Mouse (Mus musculus) gastrocnemius, adult 8-10 months (tissue): Measurements from ENCODE around the gene 1110002E22Rik. TPM values are rescaled to one million over a fixed set of nuclear protein-coding genes. Genes with fewer than 3 reads are reported as not detected.

Source experiments
- DNase-seq, 2 experiments: peaks; one replicate each; pipeline ENCODE4 v3.0.0; 2022; ENCODE audit warnings: low spot score in 2 of 2
- total RNA-seq, 4 experiments: library from RNA; stranded (reverse); gene quantifications; 2 replicates each; pipeline ENCODE4 v1.2.4; 2022

The 1110002E22Rik gene
- total RNA-seq, 4 experiments from 2014 or later: 52.7 to 126 (median 95.8) TPM

- no peak for DNase-seq
Measured at GRCm38 (mm10) chr3:138105056-138105455, 40.2 kb downstream of the 1110002E22Rik start.

DNA sequence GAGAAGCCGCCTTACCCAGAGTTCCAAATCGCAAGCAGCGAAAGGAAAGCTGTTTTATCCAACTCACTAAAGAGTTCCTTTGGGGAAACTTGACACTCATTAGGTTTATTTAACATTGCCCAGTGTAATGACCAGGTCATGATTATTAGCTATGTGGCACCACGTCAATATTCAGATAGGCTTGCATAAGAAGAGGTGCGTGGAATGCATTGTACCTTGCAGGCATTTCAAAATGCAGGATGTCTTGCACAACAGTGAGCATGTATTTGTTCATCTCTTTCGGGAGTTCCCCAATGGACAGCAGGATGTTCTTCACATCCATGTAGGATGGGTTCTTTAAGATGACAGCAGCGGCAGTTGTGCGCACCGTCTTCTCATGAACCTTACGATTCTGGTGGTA, 42.0 kb downstream of the 1110002E22Rik start:
- DNase-seq: no peak

DNA sequence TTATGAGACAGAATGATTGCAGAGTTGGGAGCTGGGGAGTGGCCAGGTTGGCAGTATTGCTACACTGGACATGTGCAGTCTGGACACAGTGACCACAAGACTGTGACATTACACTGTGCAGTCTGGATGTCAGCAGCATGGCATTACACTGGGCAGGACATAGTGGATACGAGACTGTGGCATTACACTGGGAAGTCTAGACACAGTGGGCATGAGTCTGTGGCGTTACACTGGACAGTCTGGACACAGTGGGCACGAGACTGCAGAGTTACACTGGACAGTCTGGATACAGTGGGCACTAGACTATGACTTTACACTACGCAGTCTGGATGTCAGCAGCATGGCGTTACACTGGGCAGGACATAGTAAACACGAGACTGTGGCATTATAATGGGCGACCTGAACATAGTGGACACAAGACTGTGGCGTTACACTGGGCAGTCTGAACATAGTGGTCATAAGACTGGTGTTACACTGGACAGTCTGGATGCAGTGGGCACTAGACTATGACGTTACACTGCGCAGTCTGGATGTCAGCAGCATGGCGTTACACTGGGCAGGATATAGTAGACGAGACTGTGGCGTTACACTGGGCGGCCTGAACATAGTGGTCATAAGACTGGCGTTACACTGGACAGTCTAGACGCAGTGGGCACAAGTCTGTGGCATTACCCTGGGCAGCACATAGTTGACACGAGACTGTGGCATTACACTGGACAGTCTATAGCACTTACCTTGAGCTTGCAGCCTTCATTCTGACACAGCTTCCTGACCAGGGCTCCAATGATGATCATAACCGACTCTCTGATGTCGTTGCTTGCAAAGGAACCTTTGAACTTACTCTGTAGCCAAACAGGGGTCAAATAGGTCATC, 46.3 kb downstream of the 1110002E22Rik start:
- DNase-seq: no peak

GRCm38 (mm10) chr3:138114106-138114505, 49.3 kb downstream of the 1110002E22Rik start:
- DNase-seq: no peak

- DNase-seq: peak; percentile 28 to 61
Measured at GRCm38 (mm10) chr3:138116871-138117270, 52.0 kb downstream of the 1110002E22Rik start.

GRCm38 (mm10) chr3:138118392-138118791, 53.5 kb downstream of the 1110002E22Rik start:
- DNase-seq: no peak

- no peak for DNase-seq
Measured at GRCm38 (mm10) chr3:138118831-138119230, 54.0 kb downstream of the 1110002E22Rik start.

- DNase-seq: peak; percentile 13 to 23
Measured at GRCm38 (mm10) chr3:138119444-138120105, 54.7 kb downstream of the 1110002E22Rik start.

- no peak for DNase-seq
Measured at GRCm38 (mm10) chr3:138121461-138121860, 56.6 kb downstream of the 1110002E22Rik start.

- no peak for DNase-seq
Measured at GRCm38 (mm10) chr3:138123842-138124241, 59.0 kb downstream of the 1110002E22Rik start.

DNA sequence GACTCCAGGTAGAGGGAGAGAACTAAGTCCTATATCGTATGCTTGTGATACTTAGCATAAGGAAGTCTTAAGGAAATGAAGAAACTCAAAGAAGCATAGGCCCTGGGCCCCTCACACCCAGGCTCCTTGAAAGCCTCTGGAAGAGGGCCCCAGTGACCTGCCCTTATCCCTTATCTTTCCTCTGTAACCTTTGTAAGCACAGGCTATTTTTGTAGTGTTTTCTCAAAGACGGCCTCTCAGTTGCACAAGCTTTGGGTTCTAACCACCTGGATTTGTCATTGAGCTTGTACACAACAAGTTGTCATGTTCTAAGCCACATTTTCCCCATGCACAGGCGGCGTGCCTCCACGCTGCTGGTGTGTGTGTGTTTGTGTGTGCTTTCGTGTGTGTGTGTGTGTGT, 64.3 kb downstream of the 1110002E22Rik start:
- no peak for DNase-seq

GRCm38 (mm10) chr3:138130692-138131091, 65.8 kb downstream of the 1110002E22Rik start:
- DNase-seq: no peak

Other genes with a start within 250 kb of the 1110002E22Rik start
- 10 to 100 TPM; 70.3 to 85.0 (median 79.7) TPM for gene H2afz, start 200.6 kb upstream of the 1110002E22Rik start, total RNA-seq
- 1 to 10 TPM; 5.1 to 9.1 (median 7.7) TPM for gene Dnajb14, start 197.4 kb upstream of the 1110002E22Rik start, total RNA-seq
- gene Lamtor3, start 146.5 kb upstream of the 1110002E22Rik start, total RNA-seq: 10 to 100 TPM; 46.7 to 51.7 (median 50.5) TPM
- gene Dapp1, start 83.5 kb upstream of the 1110002E22Rik start, total RNA-seq: 1 to 10 TPM; 1.2 to 2.4 (median 1.9) TPM
- gene Gm5105, start 2.3 kb downstream of the 1110002E22Rik start, total RNA-seq: 1 to 10 TPM in 2 of 4 experiments, under 1 TPM in 2; 0.72 to 1.8 (median 1.2) TPM
- 1 to 10 TPM in 3 of 4 experiments, under 1 TPM in 1; 0.80 to 2.5 (median 2.1) TPM for gene Trmt10a, start 78.4 kb downstream of the 1110002E22Rik start, total RNA-seq
- 1 to 10 TPM; 1.3 to 2.5 (median 1.5) TPM for gene Mttp, start 79.9 kb downstream of the 1110002E22Rik start, total RNA-seq
- not detected for gene 4930579F01Rik, start 128.8 kb downstream of the 1110002E22Rik start, total RNA-seq
- gene Adh7, start 152.7 kb downstream of the 1110002E22Rik start, total RNA-seq: under 1 TPM; 0.12 to 0.88 (median 0.37) TPM
- gene Adh1, start 195.9 kb downstream of the 1110002E22Rik start, total RNA-seq: 10 to 100 TPM; 14.7 to 36.9 (median 23.9) TPM
- gene Adh6a, start 248.2 kb downstream of the 1110002E22Rik start, total RNA-seq: not detected